Mouse (Mus musculus) ovary, postnatal 14 days (tissue): ENCODE results near the gene Me3.
"Not testable (repeated sequence)": the region's sequence is repeated elsewhere in the genome, so short reads cannot be mapped to it uniquely, and the experiment has no call there.

Experiments
- DNase-seq: peaks from one replicate; pipeline ENCODE4 v3.0.0; 2022; ENCODE audit warnings: low spot score

Me3 gene

GRCm38 (mm10) chr7:89730514-89730913 lies 98.3 kb downstream of the Me3 start:
- no peak for DNase-seq

GRCm38 (mm10) chr7:89731115-89731514 lies 98.9 kb downstream of the Me3 start:
- not testable (repeated sequence) for DNase-seq

GRCm38 (mm10) chr7:89748415-89748814 lies 116.2 kb downstream of the Me3 start:
- no peak for DNase-seq

- no peak for DNase-seq
Measured at GRCm38 (mm10) chr7:89749183-89749582, 117.0 kb downstream of the Me3 start.

GRCm38 (mm10) chr7:89766678-89767508 lies 134.7 kb downstream of the Me3 start:
- DNase-seq: no peak

- DNase-seq: no peak
Measured at GRCm38 (mm10) chr7:89769106-89769896, 137.1 kb downstream of the Me3 start.

- no peak for DNase-seq
Measured at GRCm38 (mm10) chr7:89770021-89770420, 137.8 kb downstream of the Me3 start.

GRCm38 (mm10) chr7:89772906-89773305 lies 140.7 kb downstream of the Me3 start:
- no peak for DNase-seq

GRCm38 (mm10) chr7:89773352-89773921 lies 141.2 kb downstream of the Me3 start:
- no peak for DNase-seq

GRCm38 (mm10) chr7:89773926-89774325 lies 141.7 kb downstream of the Me3 start:
- no peak for DNase-seq

- DNase-seq: no peak
Measured at GRCm38 (mm10) chr7:89775848-89776247, 143.7 kb downstream of the Me3 start.

GRCm38 (mm10) chr7:89781391-89781790 lies 149.2 kb downstream of the Me3 start:
- no peak for DNase-seq

GRCm38 (mm10) chr7:89787735-89788134 lies 155.5 kb downstream of the Me3 start:
- DNase-seq: no peak

GRCm38 (mm10) chr7:89792576-89792975 lies 160.4 kb downstream of the Me3 start:
- DNase-seq: no peak

GRCm38 (mm10) chr7:89795366-89795765 lies 163.2 kb downstream of the Me3 start:
- DNase-seq: no peak

- DNase-seq: no peak
Measured at GRCm38 (mm10) chr7:89796351-89796801, 164.2 kb downstream of the Me3 start.

- DNase-seq: no peak
Measured at GRCm38 (mm10) chr7:89798358-89799020, 166.3 kb downstream of the Me3 start.

- DNase-seq: no peak
Measured at GRCm38 (mm10) chr7:89802447-89802846, 170.3 kb downstream of the Me3 start.

GRCm38 (mm10) chr7:89803966-89804365 lies 171.8 kb downstream of the Me3 start:
- no peak for DNase-seq

- DNase-seq: no peak
Measured at GRCm38 (mm10) chr7:89809400-89809799, 177.2 kb downstream of the Me3 start.

GRCm38 (mm10) chr7:89828436-89829065 lies 196.4 kb downstream of the Me3 start:
- no peak for DNase-seq

- DNase-seq: no peak
Measured at GRCm38 (mm10) chr7:89829201-89829600, 197.0 kb downstream of the Me3 start.
